Mouse (Mus musculus): Measurements from ENCODE around the gene Rprml.

DNA sequence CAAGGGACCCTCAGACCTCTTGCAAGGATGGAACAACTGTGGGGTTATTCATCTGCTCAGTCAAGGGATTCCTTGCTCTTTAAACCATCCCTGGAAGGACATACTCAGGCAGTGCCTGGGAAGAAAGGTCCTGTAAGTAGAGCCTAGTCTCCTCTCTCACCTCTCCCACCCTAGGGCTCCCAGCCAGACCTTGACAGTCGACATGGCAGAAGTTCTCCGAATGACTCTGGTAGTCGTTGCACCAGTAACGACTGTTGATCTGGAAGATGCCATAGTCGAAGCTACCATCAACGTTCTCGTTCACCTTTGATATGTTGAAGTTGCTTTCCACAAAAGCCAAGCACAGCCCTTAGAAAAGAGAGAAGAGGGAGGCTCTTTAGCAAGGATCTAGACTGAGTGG is 14.6 kb upstream of the Rprml start:
- TF ChIP-seq CTCF (IDR thresholded peaks at IDR 0.05) (no peak), EP300 (IDR thresholded peaks at IDR 0.05) (no peak)
